Mouse (Mus musculus): ENCODE measurements at regions not wholly inside any gene's neighbourhood (a gene's known extent, or its start where the extent isn't known, plus 50 kb on each side); places are given as distances from the start of the nearest gene placed in this dataset.

DNA sequence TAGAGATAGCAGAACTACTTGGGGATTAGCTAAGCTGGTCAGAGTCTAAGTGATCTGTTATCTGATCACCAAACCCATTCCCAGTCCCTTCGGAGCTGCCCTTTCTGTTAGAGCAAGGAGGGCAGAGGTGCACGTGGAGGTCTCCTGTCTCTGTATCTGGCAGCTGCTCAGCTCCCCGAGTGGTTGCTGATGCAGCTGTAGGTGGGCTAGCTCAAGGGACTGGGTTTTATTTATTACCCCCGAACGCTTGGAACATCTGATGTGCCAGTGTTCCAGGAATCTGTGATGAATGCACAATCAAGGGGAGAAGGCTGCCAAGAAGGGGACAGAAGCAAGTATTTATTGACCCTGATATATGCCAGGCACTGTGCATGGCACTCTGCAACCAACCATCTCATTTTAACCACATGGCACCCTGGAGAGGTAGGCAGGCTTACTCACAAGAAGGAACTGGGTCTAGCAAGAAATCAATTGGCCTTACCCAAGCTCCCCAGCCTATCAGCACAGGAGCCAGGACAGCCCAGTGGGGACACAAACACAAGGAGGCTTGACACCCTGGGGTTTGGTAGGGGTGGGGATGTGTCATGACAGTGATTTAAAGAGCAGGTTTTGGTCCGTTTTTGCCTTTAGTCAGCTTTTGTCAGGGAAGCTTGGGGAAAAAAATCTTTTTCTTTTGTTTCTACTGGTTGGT, 154.6 kb upstream of the Bmper start:
- DNase-seq: no peak

GRCm38 (mm10) chr9:23069161-23069560, 153.7 kb upstream of the Bmper start:
- no peak for DNase-seq

- no peak for DNase-seq
These were observed 151.9 kb upstream of the Bmper start for GRCm38 (mm10) chr9:23071006-23071405.

DNA sequence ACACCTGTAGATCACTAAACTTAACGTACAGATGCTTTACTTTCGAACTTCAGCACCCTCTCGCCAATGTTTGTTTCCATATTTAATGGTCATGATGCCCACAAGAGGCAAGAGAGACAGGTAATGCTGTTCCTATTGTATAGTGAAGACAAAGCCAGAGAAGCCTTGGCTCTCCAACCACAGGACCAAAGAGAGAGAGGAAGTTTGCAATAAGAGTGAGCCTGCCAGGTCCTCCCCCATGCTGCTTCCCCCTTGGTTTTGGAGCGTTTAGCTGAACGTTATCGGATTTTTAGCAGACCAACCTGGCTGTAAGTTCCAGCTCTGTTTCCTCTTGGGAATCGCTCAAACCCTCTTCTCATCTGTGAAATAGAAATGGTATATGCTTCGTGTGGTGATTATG, 150.1 kb upstream of the Bmper start:
- DNase-seq: no peak

GRCm38 (mm10) chr9:23083562-23083961, 139.3 kb upstream of the Bmper start:
- no peak for DNase-seq

- DNase-seq: no peak
These were observed 133.5 kb upstream of the Bmper start for GRCm38 (mm10) chr9:23089339-23089738.

DNA sequence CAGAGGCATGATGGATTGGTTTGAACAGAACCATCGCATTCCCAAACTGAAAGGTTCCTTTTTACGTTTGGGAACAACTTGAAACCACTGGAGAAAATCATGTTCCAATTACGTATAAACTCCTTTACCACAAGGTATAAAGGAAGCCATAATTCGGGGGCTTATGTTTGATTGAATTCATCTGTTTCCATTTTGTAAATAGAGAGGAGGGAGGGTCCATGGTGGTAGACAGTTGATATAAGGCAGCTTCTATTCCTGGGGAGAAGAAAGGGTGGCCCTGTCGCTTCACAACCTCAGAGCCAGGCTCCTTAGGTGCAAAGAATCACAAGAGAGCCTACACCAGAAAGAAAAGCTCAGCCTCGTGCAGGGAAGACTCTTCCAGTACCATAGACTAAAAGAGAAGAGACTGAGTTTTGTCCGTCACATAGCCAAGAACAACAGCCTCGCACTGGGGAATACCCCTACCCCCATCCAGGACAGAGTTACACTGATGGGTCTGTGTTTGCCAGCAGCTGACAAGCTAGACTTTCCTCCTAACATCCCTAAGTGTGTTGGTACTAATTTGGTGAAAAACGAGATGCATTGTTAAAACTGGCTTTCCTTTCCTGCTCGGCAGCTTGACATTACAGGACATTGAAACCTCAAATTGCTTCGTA, 125.6 kb upstream of the Bmper start:
- DNase-seq: no peak

- DNase-seq: no peak
These were observed 121.3 kb upstream of the Bmper start for GRCm38 (mm10) chr9:23101584-23101983.

DNA sequence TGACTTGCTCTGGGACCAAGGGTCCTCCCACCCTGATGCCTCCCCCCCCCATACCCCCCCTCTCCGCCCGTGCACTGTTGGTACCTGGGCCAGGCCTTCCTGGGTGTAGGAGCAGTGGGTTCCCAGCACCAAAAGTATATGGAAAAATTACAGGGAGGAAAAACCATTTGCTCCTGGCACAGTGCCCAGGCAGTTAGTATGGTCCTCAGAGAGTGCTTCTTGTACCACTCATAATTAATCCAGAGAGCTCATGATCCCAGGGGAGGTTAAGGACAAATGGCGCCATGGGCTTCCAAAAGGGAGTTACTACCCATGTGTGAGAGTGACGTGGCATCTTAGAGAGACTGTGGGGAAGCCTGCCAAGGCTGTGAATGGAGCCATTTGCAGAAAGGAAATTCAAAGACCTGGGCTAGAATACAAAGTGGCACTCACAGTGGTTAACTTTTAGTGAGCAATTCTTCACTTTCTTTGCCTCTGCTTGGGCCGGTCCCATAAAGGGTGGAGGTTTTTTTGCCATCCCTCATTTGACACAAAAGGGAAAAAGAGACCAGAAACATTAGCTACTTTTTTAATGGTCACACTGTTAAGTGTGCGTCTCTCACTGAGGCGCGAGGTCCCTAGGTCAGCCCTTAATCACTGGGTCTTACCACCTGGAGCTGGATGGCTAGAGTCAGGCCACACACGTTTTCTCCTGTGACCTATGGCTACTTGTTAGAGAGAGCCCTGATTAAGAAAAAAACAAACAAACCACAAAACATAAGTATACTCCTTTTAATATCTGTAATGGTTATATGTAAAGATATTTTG, 120.7 kb upstream of the Bmper start:
- no peak for DNase-seq

DNA sequence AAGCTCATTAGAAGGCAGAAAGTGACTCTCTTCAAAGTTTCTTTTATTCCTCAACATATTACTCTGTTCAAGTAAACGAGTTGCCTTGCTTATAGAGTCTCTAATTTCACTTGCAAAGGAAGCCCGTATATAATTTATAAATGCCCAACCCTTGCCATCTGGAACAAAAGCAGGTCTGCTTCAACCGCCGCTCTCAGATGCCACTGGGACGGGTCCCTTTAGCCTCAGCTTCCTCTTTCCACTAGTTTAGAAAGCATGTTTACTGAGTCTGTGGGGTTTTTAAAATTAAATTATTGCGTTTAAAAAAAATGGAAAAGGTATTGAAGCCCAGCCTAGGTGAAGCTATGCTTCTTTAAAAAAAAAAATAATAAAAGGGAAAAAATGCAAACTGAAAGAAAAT, 111.4 kb upstream of the Bmper start:
- no peak for DNase-seq

DNA sequence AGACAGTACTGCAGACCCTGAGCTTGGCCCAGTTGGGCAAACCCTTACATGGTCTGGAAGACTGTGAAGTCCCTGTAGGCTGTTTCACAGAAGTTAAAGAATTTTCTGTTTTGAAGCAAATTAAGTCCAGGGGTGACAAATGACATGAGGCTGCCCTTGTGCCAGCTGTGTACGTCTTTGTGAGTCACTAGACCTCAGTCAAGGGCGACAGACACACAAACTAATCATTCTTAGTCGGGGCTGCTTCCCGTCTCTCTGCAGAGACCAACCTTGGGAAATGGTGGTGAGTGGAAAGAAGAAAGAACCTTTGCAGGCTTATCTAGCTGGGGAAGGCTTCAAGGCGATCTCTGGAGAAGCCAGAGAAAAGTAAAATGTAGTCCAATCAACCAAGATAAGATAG, 107.8 kb upstream of the Bmper start:
- DNase-seq: no peak

DNA sequence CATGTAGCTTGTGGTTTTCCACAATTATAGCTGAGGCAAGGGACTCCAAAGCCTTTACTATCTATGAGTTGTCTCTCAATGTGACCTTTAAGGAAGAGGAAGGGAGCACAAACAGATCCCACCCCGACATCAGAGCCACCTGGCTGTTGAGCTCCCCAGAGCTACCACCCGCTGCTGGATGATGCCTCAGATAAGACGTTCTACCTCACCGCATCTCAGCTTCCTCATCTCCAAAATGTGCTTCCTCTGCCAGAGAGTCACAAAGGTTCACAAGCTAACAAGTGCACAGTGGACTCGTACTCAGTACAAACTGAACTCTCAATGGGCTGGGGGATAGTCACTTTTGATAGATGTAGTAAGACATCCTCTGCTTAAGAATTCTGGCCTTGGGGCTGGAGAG, 107.3 kb upstream of the Bmper start:
- peak in 1 of 2 experiments; percentile 4 for DNase-seq

- no peak for DNase-seq
These were observed 106.6 kb upstream of the Bmper start for GRCm38 (mm10) chr9:23116311-23116710.

- no peak for DNase-seq
These were observed 103.1 kb upstream of the Bmper start for GRCm38 (mm10) chr9:23119811-23120210.

- no peak for DNase-seq
These were observed 102.1 kb upstream of the Bmper start for GRCm38 (mm10) chr9:23120814-23121213.

DNA sequence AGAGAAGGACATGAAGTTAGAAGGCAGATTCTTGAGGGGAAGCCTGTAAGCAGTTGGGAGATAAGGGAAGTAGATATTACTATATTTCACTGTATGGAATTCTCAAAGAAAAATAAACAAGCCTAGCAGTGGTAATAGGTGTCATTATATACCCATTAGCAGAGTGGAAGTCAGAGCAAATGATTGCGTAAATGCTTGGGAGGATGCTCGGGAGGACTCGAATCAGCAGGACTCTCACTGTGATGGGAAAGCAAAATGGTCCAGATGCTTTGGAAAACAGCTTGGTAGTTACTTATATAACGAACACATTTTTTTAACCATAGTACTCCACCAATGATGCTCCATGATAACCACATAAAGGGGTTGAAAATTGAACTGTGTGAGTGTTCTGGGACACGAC, 100.4 kb upstream of the Bmper start:
- no peak for DNase-seq

- DNase-seq: no peak
These were observed 99.4 kb upstream of the Bmper start for GRCm38 (mm10) chr9:23123452-23123851.

GRCm38 (mm10) chr9:23125761-23126704, 96.8 kb upstream of the Bmper start:
- no peak for DNase-seq

GRCm38 (mm10) chr9:23127338-23128017, 95.4 kb upstream of the Bmper start:
- no peak for DNase-seq

DNA sequence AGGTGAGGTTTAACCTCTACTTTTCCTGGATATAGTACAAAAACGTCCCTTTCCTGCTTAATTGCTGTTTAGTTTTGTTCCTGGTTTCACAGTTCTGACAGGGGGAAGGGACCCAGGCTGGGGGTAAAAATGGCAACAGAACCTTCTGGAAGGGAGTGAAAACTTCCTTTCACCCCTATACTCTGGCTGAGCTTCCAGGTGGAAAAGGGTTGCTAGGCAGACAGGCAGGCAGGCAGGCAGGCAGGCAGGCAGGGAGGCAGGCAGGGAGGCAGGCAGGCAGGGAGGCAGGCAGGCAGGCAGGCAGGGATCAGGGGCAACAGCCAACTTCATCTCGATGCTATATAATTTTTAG, 94.9 kb upstream of the Bmper start:
- DNase-seq: no peak

DNA sequence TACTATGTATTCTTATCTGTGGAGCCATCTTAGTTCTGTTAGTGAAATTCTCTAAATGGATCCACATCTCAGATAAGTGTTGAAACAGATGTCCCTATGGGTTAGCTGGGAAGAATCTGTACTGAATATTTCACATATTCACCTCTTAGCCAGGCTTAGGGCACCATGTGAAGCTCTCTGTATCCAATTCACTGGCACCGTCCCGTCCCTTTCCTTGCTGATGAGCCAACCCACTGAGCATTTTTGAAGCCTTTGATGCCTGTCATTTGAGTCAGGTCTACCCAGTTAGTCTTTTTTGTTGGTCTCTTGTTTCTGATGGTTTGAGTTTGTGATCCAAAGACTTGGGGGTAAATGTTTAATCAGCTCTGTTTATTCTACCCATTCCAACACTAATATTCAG, 88.9 kb upstream of the Bmper start:
- no peak for DNase-seq

- DNase-seq: no peak
These were observed 88.3 kb upstream of the Bmper start for GRCm38 (mm10) chr9:23134421-23135118.
